Mouse (Mus musculus) forebrain, embryonic 14.5 days (tissue): ENCODE data around the gene Ado. TPM values are rescaled to one million over a fixed set of nuclear protein-coding genes. Genes with fewer than 3 reads are reported as not detected.

Experiments
- ATAC-seq: fragments of 200-750 bp; cut with Nextera tagmentation; 2 replicates; pipeline ENCODE4 v1.8.0; 2017; ENCODE audit warnings: mild to moderate bottlenecking, moderate library complexity
- DNase-seq: peaks from one replicate; pipeline ENCODE4 v3.0.0-alpha.2; 2015; ENCODE audit warnings: low spot score
- H3K27ac ChIP-seq: fragments of 300-500 bp; sonication (generic); 2 replicates; pipeline ENCODE4 v1.5.1; 2014; ENCODE audit warnings: low read depth, mild to moderate bottlenecking, control low read depth, low read length, moderate library complexity
- H3K27me3 ChIP-seq: fragments of 300-500 bp; sonication (generic); replicated peaks from 2 replicates; pipeline ENCODE4 v1.6.1; 2014; ENCODE audit warnings: low read length, control low read depth, mixed read lengths; ENCODE audit not compliant: control insufficient read depth, insufficient read depth
- H3K36me3 ChIP-seq: fragments of 300-500 bp; sonication (generic); 2 replicates; pipeline ENCODE4 v1.6.1; 2014; ENCODE audit warnings: low read length, control low read depth; ENCODE audit not compliant: control insufficient read depth, insufficient read depth
- H3K4me1 ChIP-seq: fragments of 300-500 bp; sonication (generic); 2 replicates; pipeline ENCODE4 v1.6.1; 2014; ENCODE audit warnings: antibody characterized with exemption, low read length, control low read depth; ENCODE audit not compliant: control insufficient read depth, insufficient read depth
- H3K4me2 ChIP-seq: fragments of 300-500 bp; sonication (generic); 2 replicates; pipeline ENCODE4 v1.6.1; 2014; ENCODE audit warnings: mild to moderate bottlenecking, control low read depth, low read length
- H3K4me3 ChIP-seq: fragments of 300-500 bp; sonication (generic); 2 replicates; pipeline ENCODE4 v1.5.1; 2014; ENCODE audit warnings: low read depth, low read length, control low read depth
- H3K9ac ChIP-seq: fragments of 300-500 bp; sonication (generic); 2 replicates; pipeline ENCODE4 v1.6.1; 2014; ENCODE audit warnings: mild to moderate bottlenecking, low read length, control low read depth, moderate library complexity
- H3K9me3 ChIP-seq: fragments of 300-500 bp; sonication (generic); replicated peaks from 2 replicates; pipeline ENCODE4 v1.6.1; 2016; ENCODE audit warnings: low read length, control low read depth, mixed read lengths; ENCODE audit not compliant: control insufficient read depth
- WGBS: fragments of 180-500 bp; shearing (Covaris S2); extraction: QIAGEN DNeasy Blood & Tissue Kit; methylation state at CpG from one replicate; pipeline ENCODE4 v1.1.7; 2014; 5-methylcytosine and 5-hydroxymethylcytosine counted together
- polyA plus RNA-seq: library from polyadenylated mRNA; unstranded; fragments of >200 nt; fragmentation: Nextera tagmentation; extraction: Ambion mirVana; gene quantifications from 2 replicates; pipeline ENCODE4 v1.2.1, GENCODE M21; 2014

Gene Ado
- 67.3 and 80.5 TPM in 2 replicates for polyA plus RNA-seq

DNA sequence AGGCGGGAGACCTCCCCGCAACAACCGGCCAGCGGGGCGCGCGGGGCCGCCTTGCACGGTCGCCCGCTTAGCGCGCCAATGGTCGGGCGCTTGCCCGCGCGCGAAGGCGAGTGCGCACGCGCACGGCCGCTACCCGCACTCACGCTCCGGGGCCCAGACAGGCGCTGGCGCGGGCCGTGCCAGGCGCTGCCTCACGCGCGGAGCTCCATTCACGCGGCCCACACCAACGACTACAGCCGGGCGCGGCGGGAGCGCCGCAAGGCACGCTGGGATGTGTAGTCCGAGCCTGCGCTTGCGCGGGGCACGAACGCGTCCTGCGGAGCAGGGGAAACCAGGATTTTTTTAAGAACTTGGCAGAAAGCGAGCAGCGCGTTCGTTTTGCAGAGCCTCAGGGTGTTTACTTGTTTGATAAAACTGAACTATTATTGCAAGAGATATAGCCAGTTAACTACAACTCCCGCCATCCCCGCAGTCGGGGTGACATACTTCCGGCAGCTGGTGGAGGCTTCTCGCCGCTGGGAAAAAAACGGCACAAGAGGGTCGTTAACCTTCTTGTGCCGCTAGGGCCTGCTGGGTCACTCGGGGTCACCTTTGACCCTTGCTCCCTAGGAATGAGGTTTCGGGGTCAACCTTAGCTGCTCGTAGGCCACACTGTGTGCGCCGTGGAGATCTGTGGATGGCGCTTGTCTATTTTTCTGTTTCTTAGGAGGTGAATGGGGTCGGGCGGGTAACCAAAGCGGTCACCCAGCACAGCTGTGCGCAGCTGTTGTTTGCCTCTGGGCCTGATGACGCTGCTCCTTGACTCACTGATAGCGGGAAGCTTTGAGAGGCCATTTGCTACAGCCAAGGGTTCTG is at the start of gene Ado:
Gene Ado, minus strand, starts transcription at position 79 of the 855 bp plus-strand sequence.
- no peaks in the 10 kb centered on the region for H3K9me3 ChIP-seq
- H3K27ac ChIP-seq, result peak within 1 kb of the TSS; percentile 94
- DNase-seq (peak; percentile 97), ATAC-seq (peak; percentile 99)
- H3K4me3 ChIP-seq, result peak within 1 kb of the TSS; percentile 79
- under 1% methylated on average over 78 of the region's 79 CpGs for WGBS
- H3K27me3 ChIP-seq, result peaks cover 41% of the 10 kb centered on the region
- peaks cover 2% of the 10 kb centered on the region; the same call in 1 of the 2 replicates for H3K36me3 ChIP-seq
- peak within 1 kb of the TSS; percentile 84 for H3K9ac ChIP-seq
- H3K4me1 ChIP-seq, result peaks cover 18% of the 10 kb centered on the region
- H3K4me2 ChIP-seq, result peak within 1 kb of the TSS; percentile 98

DNA sequence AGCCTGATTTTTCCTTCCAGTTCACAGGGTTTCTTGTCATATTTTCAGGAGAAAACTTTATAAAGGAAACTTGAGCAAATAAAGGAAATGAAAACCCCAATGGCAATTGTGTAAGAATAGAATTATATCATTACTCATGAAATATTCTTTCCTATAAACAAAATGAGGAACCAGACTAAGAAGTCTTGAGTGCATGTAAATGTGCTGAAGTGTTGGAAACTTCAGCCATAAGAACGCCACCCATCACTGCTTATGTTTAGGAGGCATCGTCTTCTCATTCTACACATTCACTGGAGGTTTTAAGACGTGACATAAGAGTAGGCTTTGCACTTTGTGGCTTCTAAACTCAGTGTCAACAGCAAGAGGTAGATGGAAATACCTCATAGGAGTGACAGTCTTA is 46.5 kb upstream of the Ado start:
- Histone ChIP-seq H3K36me3 (no peaks in the 10 kb centered on the region), H3K9ac (no peak overlapping the region), H3K4me3 (no peak overlapping the region), H3K4me2 (no peak overlapping the region), H3K27ac (no peak overlapping the region), H3K27me3 (no peaks in the 10 kb centered on the region), H3K9me3 (no peaks in the 10 kb centered on the region), H3K4me1 (no peaks in the 10 kb centered on the region)
- ATAC-seq (no peak), DNase-seq (no peak)
- 83% methylated on average over 3 of the region's 3 CpGs for WGBS

DNA sequence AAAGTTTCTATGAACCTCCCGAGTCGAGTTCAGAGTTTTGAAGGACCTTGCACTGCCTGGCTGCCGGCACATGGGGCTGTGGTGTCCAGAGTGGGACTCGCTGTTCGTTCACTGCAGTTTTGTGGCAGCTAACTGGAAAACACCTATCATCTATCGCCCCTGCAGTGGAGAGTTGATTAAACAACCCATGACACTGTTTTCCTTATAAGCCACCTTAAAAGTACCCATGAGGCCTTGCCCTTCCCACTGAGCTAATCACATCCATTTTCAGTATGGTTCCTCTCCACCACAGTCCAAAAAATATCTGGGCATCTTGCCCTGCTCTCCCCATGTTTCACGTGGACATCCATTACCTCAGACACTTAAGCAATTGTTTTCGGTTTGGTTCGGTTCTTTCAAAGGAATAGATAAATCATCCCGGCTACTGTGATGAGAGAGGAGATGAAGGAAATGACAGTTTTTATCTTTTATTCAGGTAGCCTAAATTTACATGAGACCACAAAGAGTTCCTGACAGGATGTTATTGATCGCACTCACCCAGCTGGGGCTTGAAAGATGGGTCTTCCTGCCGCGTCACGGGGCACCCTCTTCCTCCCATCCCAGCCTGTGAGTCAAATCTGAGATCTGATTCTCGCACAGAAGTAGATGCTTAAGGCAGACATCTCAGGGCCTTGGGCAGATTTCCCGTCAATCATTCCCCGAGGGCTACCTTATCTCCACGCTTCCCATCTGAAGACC is 37.3 kb upstream of the Ado start:
- Histone ChIP-seq H3K9me3 (no peaks in the 10 kb centered on the region), H3K9ac (no peak overlapping the region), H3K4me2 (no peak overlapping the region), H3K27me3 (no peaks in the 10 kb centered on the region), H3K27ac (no peak overlapping the region), H3K4me1 (no peaks in the 10 kb centered on the region), H3K36me3 (no peaks in the 10 kb centered on the region), H3K4me3 (no peak overlapping the region)
- ATAC-seq (no peak), DNase-seq (no peak)
- 91% methylated on average over 18 of the region's 18 CpGs for WGBS

DNA sequence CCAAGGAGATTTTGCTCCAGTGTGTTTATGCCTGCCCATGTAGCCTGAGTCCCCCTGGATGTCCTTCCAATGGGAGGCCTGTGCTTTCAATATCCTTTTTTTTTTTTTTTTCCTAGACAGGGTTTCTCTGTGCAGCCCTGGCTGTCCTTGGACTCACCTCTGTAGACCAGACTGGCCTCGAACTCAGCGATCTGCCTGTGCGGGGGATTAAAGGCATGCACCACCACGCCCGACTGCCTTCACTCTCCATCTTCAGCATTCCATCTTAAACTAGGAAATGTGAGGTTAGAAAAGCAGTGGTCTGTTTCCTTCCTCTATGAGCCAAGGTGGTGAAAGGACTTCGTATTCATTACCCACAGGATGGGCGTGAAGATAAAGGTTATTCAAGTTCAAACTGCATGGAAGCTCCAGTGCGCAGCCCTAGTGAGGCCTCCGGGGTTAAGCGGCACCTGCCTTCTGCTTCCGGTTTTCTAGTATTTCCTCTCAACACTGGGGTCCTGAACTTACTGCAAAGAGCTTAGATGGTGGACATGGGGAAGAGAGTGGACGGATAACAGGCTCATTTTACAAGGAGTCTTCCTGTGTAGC is 33.0 kb upstream of the Ado start:
- no peaks in the 10 kb centered on the region for H3K36me3 ChIP-seq
- no peak overlapping the region for H3K27ac ChIP-seq
- no peaks in the 10 kb centered on the region for H3K9me3 ChIP-seq
- DNase-seq (no peak), ATAC-seq (no peak)
- no peak overlapping the region for H3K4me2 ChIP-seq
- H3K4me1 ChIP-seq, result no peaks in the 10 kb centered on the region
- H3K9ac ChIP-seq, result no peak overlapping the region
- no peaks in the 10 kb centered on the region for H3K27me3 ChIP-seq
- no peak overlapping the region for H3K4me3 ChIP-seq
- WGBS, result 91% methylated on average over 12 of the region's 12 CpGs

DNA sequence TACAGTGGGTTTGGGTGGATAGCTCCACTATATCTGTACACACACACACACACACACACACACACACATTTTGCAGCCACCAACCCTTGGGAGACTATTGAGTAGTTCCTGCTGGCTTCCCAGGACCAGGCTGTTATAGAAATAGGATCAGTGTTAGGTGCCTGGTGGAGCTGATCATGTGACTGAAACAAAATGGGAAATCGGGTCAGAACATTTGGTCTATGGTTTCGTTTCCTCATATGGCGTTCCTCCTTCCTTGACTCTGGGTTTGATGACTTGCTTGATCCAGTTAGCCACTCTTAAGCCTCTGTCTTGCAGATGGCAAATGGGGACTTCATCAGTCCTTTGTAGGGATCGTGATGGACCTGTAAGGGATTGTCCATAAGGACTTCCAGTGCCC is 31.1 kb upstream of the Ado start:
- no peak overlapping the region for H3K27ac ChIP-seq
- H3K4me3 ChIP-seq, result no peak overlapping the region
- H3K27me3 ChIP-seq, result no peaks in the 10 kb centered on the region
- no peaks in the 10 kb centered on the region for H3K4me1 ChIP-seq
- no peak for ATAC-seq
- H3K4me2 ChIP-seq, result no peak overlapping the region
- 92% methylated on average over 4 of the region's 4 CpGs for WGBS
- no peak for DNase-seq
- no peaks in the 10 kb centered on the region for H3K9me3 ChIP-seq
- no peaks in the 10 kb centered on the region for H3K36me3 ChIP-seq
- no peak overlapping the region for H3K9ac ChIP-seq

DNA sequence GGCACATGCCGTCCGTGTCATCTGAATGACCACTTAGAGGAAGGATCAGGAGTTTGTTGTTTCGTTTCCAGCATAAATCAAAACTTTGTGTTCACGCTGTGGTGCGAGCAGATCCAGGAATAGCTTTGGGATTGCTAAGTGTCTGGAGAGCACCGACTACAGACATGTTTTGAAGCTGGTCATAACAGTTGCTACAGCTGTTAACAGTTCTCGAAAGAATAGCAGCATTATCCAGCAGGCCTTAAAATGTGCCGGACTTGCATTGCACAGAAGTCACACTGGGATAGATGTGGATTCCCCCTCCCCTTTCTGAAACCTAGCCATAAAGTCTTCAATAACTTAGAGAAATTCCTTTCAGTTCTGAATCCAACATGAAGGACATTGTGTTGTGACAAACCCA is 24.6 kb upstream of the Ado start:
- Histone ChIP-seq H3K27me3 (peaks cover 28% of the 10 kb centered on the region), H3K4me2 (no peak overlapping the region), H3K9ac (no peak overlapping the region), H3K27ac (no peak overlapping the region), H3K4me1 (no peaks in the 10 kb centered on the region), H3K4me3 (no peak overlapping the region), H3K36me3 (no peaks in the 10 kb centered on the region), H3K9me3 (no peaks in the 10 kb centered on the region)
- 67% methylated on average over 8 of the region's 8 CpGs for WGBS
- ATAC-seq (no peak), DNase-seq (no peak)

DNA sequence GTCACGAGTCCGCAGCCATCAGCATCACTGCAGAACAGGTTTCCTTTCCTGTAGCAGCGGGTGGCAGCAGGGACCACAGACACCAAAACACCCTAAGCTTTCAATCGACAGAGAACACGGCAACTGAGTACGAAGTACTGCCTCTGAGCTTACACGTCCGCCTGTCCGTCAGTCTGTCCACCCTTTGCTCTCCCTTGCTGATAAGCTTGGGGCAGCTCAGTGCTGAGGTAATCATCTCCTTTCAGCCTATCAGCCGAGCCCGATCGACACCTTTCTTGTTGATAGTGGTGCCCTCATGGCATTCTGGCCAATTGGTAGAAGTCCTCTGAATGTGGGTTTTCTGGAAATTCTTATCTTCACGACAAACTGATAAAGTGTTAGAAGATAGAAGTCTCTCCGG is 22.7 kb upstream of the Ado start:
- no peak overlapping the region for H3K4me3 ChIP-seq
- no peak for DNase-seq
- H3K27me3 ChIP-seq, result peaks cover 46% of the 10 kb centered on the region
- ATAC-seq, result no peak
- H3K4me1 ChIP-seq, result no peaks in the 10 kb centered on the region
- H3K27ac ChIP-seq, result no peak overlapping the region
- no peaks in the 10 kb centered on the region for H3K36me3 ChIP-seq
- H3K4me2 ChIP-seq, result no peak overlapping the region
- no peaks in the 10 kb centered on the region for H3K9me3 ChIP-seq
- WGBS, result 89% methylated on average over 14 of the region's 14 CpGs
- H3K9ac ChIP-seq, result no peak overlapping the region

DNA sequence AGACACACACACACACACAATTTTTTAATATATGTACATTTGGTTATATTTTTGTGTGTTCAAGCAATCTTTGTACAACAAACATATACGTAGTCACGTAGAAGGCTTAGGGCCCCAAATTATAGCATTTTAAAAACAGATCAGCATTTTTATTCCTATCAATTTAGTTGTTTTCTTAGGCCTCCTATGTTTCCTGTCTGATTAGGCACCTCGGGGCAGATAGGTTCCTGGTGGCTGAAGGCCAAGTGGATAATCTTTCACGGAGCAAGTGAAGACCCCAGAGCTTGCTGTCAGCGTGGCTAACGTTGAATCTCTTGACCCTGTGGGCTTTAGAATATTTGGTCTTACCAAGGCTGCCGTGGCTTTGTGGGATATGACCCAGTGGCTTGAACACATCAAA is 20.8 kb upstream of the Ado start:
- WGBS, result 86% methylated on average over 7 of the region's 7 CpGs
- ATAC-seq (no peak), DNase-seq (no peak)
- Histone ChIP-seq H3K36me3 (no peaks in the 10 kb centered on the region), H3K4me2 (no peak overlapping the region), H3K27me3 (peaks cover 57% of the 10 kb centered on the region), H3K9me3 (no peaks in the 10 kb centered on the region), H3K4me3 (no peak overlapping the region), H3K4me1 (no peaks in the 10 kb centered on the region), H3K9ac (no peak overlapping the region), H3K27ac (no peak overlapping the region)
